Mouse (Mus musculus) midbrain, embryonic 13.5 days (tissue): ENCODE data around the gene Zfp934. TPM values are rescaled to one million over a fixed set of nuclear protein-coding genes. Genes with fewer than 3 reads are reported as not detected.

ENCODE experiments used
- microRNA-seq: library from miRNA; unstranded; fragments of <30 nt; microRNA quantifications from one replicate; pipeline ENCODE4, GENCODE M21; 2016
- polyA plus RNA-seq: library from polyadenylated mRNA; unstranded; fragments of >200 nt; fragmentation: Nextera tagmentation; extraction: Ambion mirVana; gene quantifications from 2 replicates; pipeline ENCODE4 v1.2.1, GENCODE M21; 2015

Zfp934 gene
- polyA plus RNA-seq, 1 experiment from 2014 or later, result 13.0 TPM

Small RNAs within 50 kb of the gene (microRNA-seq; reads per million reads assigned to microRNA genes)
- not detected for gene Gm22256

Other genes starting within 250 kb of the Zfp934 start
- 2.7 and 3.0 TPM in 2 replicates for gene Gm3604, start 188.0 kb downstream of the Zfp934 start, polyA plus RNA-seq
- gene Gm49359, start 104.4 kb downstream of the Zfp934 start, polyA plus RNA-seq, result 17.3 and 19.1 TPM in 2 replicates
- gene Zfp935, start 12.7 kb downstream of the Zfp934 start, polyA plus RNA-seq, result 0.30 TPM in 1 of 2 replicates, not detected in the other
- 9.2 and 10.6 TPM in 2 replicates for gene 6720489N17Rik, start 53.0 kb upstream of the Zfp934 start, polyA plus RNA-seq
- 34.7 and 37.0 TPM in 2 replicates for gene Platr25, start 189.5 kb upstream of the Zfp934 start, polyA plus RNA-seq
- gene Gm5141, start 214.6 kb upstream of the Zfp934 start, polyA plus RNA-seq, result 10.8 and 12.2 TPM in 2 replicates